ENCODE assay signal across 15 mouse cellular contexts in genomic region chr10:45850625-45851024, GRCm38 (mm10).
DNase-seq lines count a peak whose midpoint lies in the region; ATAC-seq lines count a peak whose summit lies in the region.
"Had no signal": no experiment of that assay in that cellular context is flagged by ENCODE, and none has a peak within 500 bp of the region (broad histone marks: within the 10 kb centered on the region; RNA-seq: fewer than 3 reads in every experiment).

No protein-coding gene starts in this region.

- H3K27me3 ChIP-seq in heart, embryonic 12.5 days (replicated peaks): no peaks in the 10 kb centered on the region
- H3K27me3 ChIP-seq: intestine, embryonic 15.5 days; stomach, embryonic 15.5 days had no signal

- H3K4me2 ChIP-seq in heart, embryonic 12.5 days: no peak overlapping the region
- H3K4me2 ChIP-seq: intestine, embryonic 15.5 days; stomach, embryonic 15.5 days had no signal

- no peaks in the 10 kb centered on the region for H3K9me3 ChIP-seq in heart, embryonic 12.5 days (replicated peaks)
- H3K9me3 ChIP-seq: intestine, embryonic 15.5 days; stomach, embryonic 15.5 days had no signal

- H3K4me1 ChIP-seq in heart, embryonic 12.5 days (replicated peaks): no peaks in the 10 kb centered on the region
- H3K4me1 ChIP-seq: intestine, embryonic 15.5 days; stomach, embryonic 15.5 days had no signal

- 66% methylated on average over 6 of the region's 6 CpGs for WGBS in heart, embryonic 12.5 days

- no peak overlapping the region for H3K27ac ChIP-seq in heart, embryonic 12.5 days (ENCODE audit: poor library complexity, severe bottlenecking)
- H3K27ac ChIP-seq: intestine, embryonic 15.5 days; stomach, embryonic 15.5 days had no signal

- no peak for ATAC-seq in heart, embryonic 12.5 days (ENCODE audit: insufficient number of reproducible peaks, low FRiP score)
- no peak for ATAC-seq in erythroid progenitor cell, adult 5-6 weeks (replicated peaks; ENCODE audit: low FRiP score, poor library complexity, severe bottlenecking)
- ATAC-seq: intestine, embryonic 15.5 days had no signal

- no peak overlapping the region for H3K4me3 ChIP-seq in heart, embryonic 12.5 days
- H3K4me3 ChIP-seq: erythroblast, embryonic 14.5 days; intestine, embryonic 15.5 days; myocyte; stomach, embryonic 15.5 days had no signal

- DNase-seq in adrenal gland, adult 2 months: peak; percentile 4
- no peak for DNase-seq in adrenal gland, adult 8-10 months
- peak; percentile 9 for DNase-seq in heart, adult 8-10 months (ENCODE audit: low spot score)
- DNase-seq in ovary, adult 18-20 months (ENCODE audit: low spot score): peak; percentile 2
- no peak for DNase-seq in ovary, postnatal 36 days (ENCODE audit: low spot score)
- DNase-seq in skeletal muscle tissue, adult 2 months (ENCODE audit: low read depth, low spot score): peak; percentile 7
- DNase-seq: liver; lung, postnatal 36 days; right cerebral cortex, postnatal 25 days had no signal

- no peaks in the 10 kb centered on the region for H3K36me3 ChIP-seq in heart, embryonic 12.5 days
- H3K36me3 ChIP-seq: intestine, embryonic 15.5 days; stomach, embryonic 15.5 days had no signal

- no peak overlapping the region for H3K9ac ChIP-seq in heart, embryonic 12.5 days
- H3K9ac ChIP-seq: intestine, embryonic 15.5 days; stomach, embryonic 15.5 days had no signal

Comparison
In these comparisons a context has a peak if more than half of its experiments do, and no peak if none do; other contexts are left out.
1. DNase-seq: peak in adrenal gland, adult 2 months (single experiment), heart, adult 8-10 months (single experiment), ovary, adult 18-20 months (single experiment) and skeletal muscle tissue, adult 2 months (single experiment); none in adrenal gland, adult 8-10 months (single experiment) and ovary, postnatal 36 days (single experiment).